Mouse (Mus musculus) limb, embryonic 11.5 days (tissue): ENCODE measurements at regions not wholly inside any gene's neighbourhood (a gene's known extent, or its start where the extent isn't known, plus 50 kb on each side); places are given as distances from the start of the nearest gene placed in this dataset.

Experiments
- ATAC-seq: fragments of 200-750 bp; cut with Nextera tagmentation; 2 replicates; pipeline ENCODE4 v1.8.0; 2017; ENCODE audit warnings: low read depth; ENCODE audit not compliant: insufficient number of reproducible peaks, low FRiP score, low TSS enrichment
- DNase-seq: peaks from one replicate; pipeline ENCODE4 v3.0.0-alpha.2; 2015; ENCODE audit warnings: low spot score
- H3K27ac ChIP-seq: fragments of 300-500 bp; sonication (generic); replicated peaks from 2 replicates; pipeline ENCODE4 v1.5.1; 2014; ENCODE audit warnings: low read depth, mild to moderate bottlenecking, low read length
- H3K27me3 ChIP-seq: fragments of 300-500 bp; sonication (generic); 2 replicates; pipeline ENCODE4 v1.6.1; 2014; ENCODE audit warnings: mild to moderate bottlenecking, low read length, mixed read lengths; ENCODE audit not compliant: control insufficient read depth, insufficient read depth
- H3K36me3 ChIP-seq: fragments of 300-500 bp; sonication (generic); 2 replicates; pipeline ENCODE4 v1.6.1; 2014; ENCODE audit warnings: mild to moderate bottlenecking, low read length, moderate library complexity, mixed read lengths; ENCODE audit not compliant: control insufficient read depth, insufficient read depth
- H3K4me1 ChIP-seq: fragments of 300-500 bp; sonication (generic); 2 replicates; pipeline ENCODE4 v1.6.1; 2014; ENCODE audit warnings: low read length, mixed read lengths; ENCODE audit not compliant: control insufficient read depth, insufficient read depth
- H3K4me2 ChIP-seq: fragments of 300-500 bp; sonication (generic); 2 replicates; pipeline ENCODE4 v1.6.1; 2014; ENCODE audit warnings: low read depth, mild to moderate bottlenecking, moderate library complexity; ENCODE audit not compliant: severe bottlenecking
- H3K4me3 ChIP-seq: fragments of 300-500 bp; sonication (generic); 2 replicates; pipeline ENCODE4 v1.5.1; 2014; ENCODE audit warnings: low read depth, low read length
- H3K9ac ChIP-seq: fragments of 300-500 bp; sonication (generic); 2 replicates; pipeline ENCODE4 v1.6.1; 2014; ENCODE audit warnings: mild to moderate bottlenecking, low read length
- H3K9me3 ChIP-seq: fragments of 300-500 bp; sonication (generic); 2 replicates; pipeline ENCODE4 v1.6.1; 2016; ENCODE audit warnings: low read length; ENCODE audit not compliant: control insufficient read depth
- WGBS: fragments of 180-500 bp; shearing (Covaris S2); extraction: QIAGEN DNeasy Blood & Tissue Kit; methylation state at CpG from one replicate; pipeline ENCODE4 v1.1.7; 2014; 5-methylcytosine and 5-hydroxymethylcytosine counted together

GRCm38 (mm10) chr3:143584692-143585603 is 620.1 kb downstream of the Lmo4 start:
- H3K4me1 ChIP-seq = 0 out of 2 replicates have a peak, but pooled peaks cover 3% of the 10 kb centered on the region
- no peaks in the 10 kb centered on the region for H3K36me3 ChIP-seq
- no peak overlapping the region for H3K27ac ChIP-seq
- DNase-seq (no peak), ATAC-seq (no peak)
- no peaks in the 10 kb centered on the region for H3K9me3 ChIP-seq
- WGBS = 90% methylated on average over 6 of the region's 6 CpGs
- no peak overlapping the region for H3K9ac ChIP-seq
- no peak overlapping the region for H3K4me2 ChIP-seq
- H3K27me3 ChIP-seq = no peaks in the 10 kb centered on the region
- H3K4me3 ChIP-seq = no peak overlapping the region

- Histone ChIP-seq H3K9ac (no peak overlapping the region), H3K4me3 (no peak overlapping the region), H3K4me1 (peaks cover 11% of the 10 kb centered on the region), H3K27me3 (no peaks in the 10 kb centered on the region), H3K36me3 (no peaks in the 10 kb centered on the region), H3K4me2 (no peak overlapping the region), H3K27ac (peak overlapping the region; percentile 63; the same call in 1 of the 2 replicates), H3K9me3 (no peaks in the 10 kb centered on the region)
- WGBS = 44% methylated on average over 7 of the region's 7 CpGs
- DNase-seq (peak; percentile 56), ATAC-seq (peak; percentile 65)
These were observed 628.5 kb downstream of the Lmo4 start for GRCm38 (mm10) chr3:143576338-143577007.

- Histone ChIP-seq H3K9me3 (no peaks in the 10 kb centered on the region), H3K36me3 (no peaks in the 10 kb centered on the region), H3K27ac (no peak overlapping the region), H3K4me2 (no peak overlapping the region), H3K9ac (no peak overlapping the region), H3K4me1 (peaks cover 11% of the 10 kb centered on the region), H3K4me3 (no peak overlapping the region), H3K27me3 (no peaks in the 10 kb centered on the region)
- WGBS = 75% methylated on average over 8 of the region's 8 CpGs
- DNase-seq (no peak), ATAC-seq (peak; percentile 58; the same call in 1 of the 2 replicates)
These were observed 629.3 kb downstream of the Lmo4 start for GRCm38 (mm10) chr3:143575737-143576136.

GRCm38 (mm10) chr3:143574035-143574864 is 630.8 kb downstream of the Lmo4 start:
- H3K27ac ChIP-seq = no peak overlapping the region
- H3K4me3 ChIP-seq = no peak overlapping the region
- no peaks in the 10 kb centered on the region for H3K27me3 ChIP-seq
- no peak for ATAC-seq
- H3K4me1 ChIP-seq = peaks cover 15% of the 10 kb centered on the region
- no peaks in the 10 kb centered on the region for H3K36me3 ChIP-seq
- H3K9me3 ChIP-seq = no peaks in the 10 kb centered on the region
- WGBS = 49% methylated on average over 10 of the region's 10 CpGs
- H3K9ac ChIP-seq = no peak overlapping the region
- H3K4me2 ChIP-seq = no peak overlapping the region
- no peak for DNase-seq

- ATAC-seq (no peak), DNase-seq (peak; percentile 30)
- H3K9me3 ChIP-seq = no peaks in the 10 kb centered on the region
- H3K4me3 ChIP-seq = no peak overlapping the region
- H3K4me2 ChIP-seq = no peak overlapping the region
- no peak overlapping the region for H3K9ac ChIP-seq
- 31% methylated on average over 6 of the region's 6 CpGs for WGBS
- no peaks in the 10 kb centered on the region for H3K27me3 ChIP-seq
- no peaks in the 10 kb centered on the region for H3K36me3 ChIP-seq
- H3K27ac ChIP-seq = no peak overlapping the region
- 0 out of 2 replicates have a peak, but pooled peaks cover 4% of the 10 kb centered on the region for H3K4me1 ChIP-seq
These were observed 635.1 kb downstream of the Lmo4 start for GRCm38 (mm10) chr3:143569930-143570329.

GRCm38 (mm10) chr3:143565067-143565466 is 640.0 kb downstream of the Lmo4 start:
- 91% methylated on average over 4 of the region's 4 CpGs for WGBS

GRCm38 (mm10) chr3:143542811-143543210 is 661.0 kb upstream of the Pkn2 start:
- ATAC-seq (no peak), DNase-seq (no peak)
- H3K36me3 ChIP-seq = no peaks in the 10 kb centered on the region
- no peaks in the 10 kb centered on the region for H3K9me3 ChIP-seq
- no peaks in the 10 kb centered on the region for H3K27me3 ChIP-seq
- H3K4me2 ChIP-seq = no peak overlapping the region
- H3K9ac ChIP-seq = no peak overlapping the region
- H3K27ac ChIP-seq = no peak overlapping the region
- no peak overlapping the region for H3K4me3 ChIP-seq
- 72% methylated on average over 3 of the region's 3 CpGs for WGBS
- H3K4me1 ChIP-seq = no peaks in the 10 kb centered on the region

More at GRCm38 (mm10) chr3:143565067-143565466, 640.0 kb downstream of the Lmo4 start:
- no peak for DNase-seq
- no peaks in the 10 kb centered on the region for H3K36me3 ChIP-seq
- ATAC-seq = no peak
- no peak overlapping the region for H3K4me2 ChIP-seq
- H3K4me3 ChIP-seq = no peak overlapping the region
- no peaks in the 10 kb centered on the region for H3K9me3 ChIP-seq
- 0 out of 2 replicates have a peak, but pooled peaks cover under 1% of the 10 kb centered on the region for H3K4me1 ChIP-seq
- H3K27ac ChIP-seq = no peak overlapping the region
- H3K9ac ChIP-seq = no peak overlapping the region
- no peaks in the 10 kb centered on the region for H3K27me3 ChIP-seq

GRCm38 (mm10) chr3:143527982-143528381 is 646.2 kb upstream of the Pkn2 start:
- ATAC-seq (no peak), DNase-seq (no peak)
- Histone ChIP-seq H3K27ac (no peak overlapping the region), H3K9ac (no peak overlapping the region), H3K4me3 (no peak overlapping the region), H3K9me3 (no peaks in the 10 kb centered on the region), H3K27me3 (no peaks in the 10 kb centered on the region), H3K4me2 (no peak overlapping the region), H3K4me1 (no peaks in the 10 kb centered on the region), H3K36me3 (no peaks in the 10 kb centered on the region)
- 44% methylated on average over 4 of the region's 4 CpGs for WGBS
